Mouse (Mus musculus) bone marrow macrophage, adult 2 months (primary cell): ENCODE measurements at regions not wholly inside any gene's neighbourhood (a gene's known extent, or its start where the extent isn't known, plus 50 kb on each side); places are given as distances from the start of the nearest gene placed in this dataset.

Experiments
- CTCF ChIP-seq: IDR thresholded peaks from 2 replicates; pipeline ENCODE4 v1.5.1; 2012; ENCODE audit warnings: low read depth, mild to moderate bottlenecking, low read length, moderate library complexity
- POLR2A ChIP-seq: IDR thresholded peaks from 2 replicates; pipeline ENCODE4 v1.6.1; 2012; ENCODE audit warnings: mild to moderate bottlenecking, low read depth, low read length, borderline replicate concordance

GRCm38 (mm10) chr2:75061456-75062188 lies 236.0 kb downstream of the Mtx2 start:
- no peak for TF ChIP-seq POLR2A
- TF ChIP-seq CTCF: no peak
